Mouse (Mus musculus) heart, adult 11 months (tissue): ENCODE data around the gene Sprr2a2.
"Not testable (repeated sequence)": the region's sequence is repeated elsewhere in the genome, so short reads cannot be mapped to it uniquely, and the experiment has no call there.

Experiments used
- DNase-seq: peaks from one replicate; pipeline ENCODE4 v3.0.0; 2022

Gene Sprr2a2

GRCm38 (mm10) chr3:92279663-92280062, 63.9 kb downstream of the Sprr2a2 start:
- DNase-seq: not testable (repeated sequence)

DNA sequence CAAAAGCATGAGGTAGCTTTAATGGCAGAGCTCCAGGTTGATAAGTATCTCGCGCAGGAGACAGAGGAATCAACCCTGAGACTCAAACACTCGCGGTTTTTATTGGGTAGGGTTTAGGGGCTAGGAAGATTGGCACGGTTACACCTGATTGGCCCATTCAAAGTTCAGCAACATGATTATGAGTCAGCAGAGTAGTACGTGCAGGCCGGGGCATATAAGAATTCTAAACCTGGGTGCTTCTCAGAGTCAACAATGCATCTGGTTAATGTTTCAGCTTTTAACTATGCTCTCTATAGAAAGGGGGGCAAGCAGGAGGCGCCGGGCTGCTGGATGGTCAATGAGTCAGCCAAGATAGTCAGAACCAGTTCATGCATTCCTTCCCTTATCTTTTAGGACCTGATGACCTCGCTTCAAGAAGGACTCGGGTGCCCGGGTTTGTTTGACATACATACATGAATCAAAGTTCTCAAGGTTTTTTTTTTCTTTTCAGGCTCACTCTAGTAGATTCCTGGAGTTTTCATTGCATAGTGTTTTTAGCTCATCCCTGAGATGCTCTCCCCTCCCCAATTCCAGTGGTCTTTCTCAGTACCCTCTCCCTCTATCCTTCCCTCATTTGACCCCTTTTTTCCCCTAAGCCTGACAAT, 65.4 kb downstream of the Sprr2a2 start:
- DNase-seq: not testable (repeated sequence)

GRCm38 (mm10) chr3:92285101-92285500, 69.4 kb downstream of the Sprr2a2 start, which contains the start of gene Sprr2a3:
Gene Sprr2a3 (plus strand): TSS chr3:92285417.
- DNase-seq: not testable (repeated sequence)

DNA sequence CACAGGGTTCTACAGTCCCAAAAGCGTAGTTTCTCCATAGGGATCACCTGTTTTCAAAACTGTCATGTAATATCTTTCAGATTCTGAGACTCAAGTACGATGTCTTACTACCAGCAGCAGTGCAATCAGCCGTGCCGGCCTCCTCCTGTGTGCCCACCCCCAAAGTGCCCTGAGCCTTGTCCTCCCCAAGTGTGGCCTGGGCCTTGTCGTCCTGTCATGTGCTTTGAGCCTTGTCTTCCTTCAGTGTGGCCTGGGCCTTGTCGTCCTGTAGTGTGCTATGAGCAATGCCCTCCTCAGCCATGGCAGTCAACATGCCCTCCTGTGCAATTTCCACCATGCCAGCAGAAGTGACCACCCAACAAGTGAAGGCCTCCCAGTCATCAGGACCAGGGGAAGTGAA, 72.8 kb downstream of the Sprr2a2 start:
- not testable (repeated sequence) for DNase-seq
